Mouse (Mus musculus) frontal cortex, postnatal 10 days (tissue): Measurements from ENCODE around the gene Ppp1r1b.

Experiments
- DNase-seq, 2 experiments: peaks; one replicate each; pipeline ENCODE4 v3.0.0; 2022; ENCODE audit warnings: low spot score in 2 of 2, mixed read lengths in 1 of 2

The Ppp1r1b gene

GRCm38 (mm10) chr11:98394301-98394700, 46.1 kb downstream of the Ppp1r1b start:
- no peak for DNase-seq

GRCm38 (mm10) chr11:98395041-98395440, 46.8 kb downstream of the Ppp1r1b start:
- DNase-seq, result no peak

- DNase-seq, result no peak
Observed at GRCm38 (mm10) chr11:98397946-98398345, 49.7 kb downstream of the Ppp1r1b start.

GRCm38 (mm10) chr11:98400161-98400726, 52.0 kb downstream of the Ppp1r1b start, which contains the start of gene Pgap3:
TSS of gene Pgap3 (minus strand) at chr11:98400490.
- DNase-seq, result peak; percentile 87

GRCm38 (mm10) chr11:98400816-98401215, 52.6 kb downstream of the Ppp1r1b start:
- DNase-seq, result no peak

GRCm38 (mm10) chr11:98406621-98407020, 58.4 kb downstream of the Ppp1r1b start:
- DNase-seq, result no peak
